Mouse (Mus musculus) gastrocnemius, adult 2 months (tissue): ENCODE results near the gene Ankrd1. TPM values are rescaled to one million over a fixed set of nuclear protein-coding genes. Genes with fewer than 3 reads are reported as not detected.
A peak's percentile ranks its signal among the peaks of the same experiment; 100 is the strongest.

Experiments
- DNase-seq: peaks from one replicate; pipeline ENCODE4 v3.0.0; 2022
- H3K27ac ChIP-seq: fragments of 200-600 bp; 2 replicates; pipeline ENCODE4 v1.8.1; 2022; ENCODE audit warnings: mild to moderate bottlenecking
- H3K4me3 ChIP-seq: fragments of 200-600 bp; 2 replicates; pipeline ENCODE4 v1.8.1; 2022; ENCODE audit warnings: mild to moderate bottlenecking, moderate library complexity
- CTCF ChIP-seq: fragments of 200-600 bp; IDR thresholded peaks from 2 replicates; pipeline ENCODE4 v1.8.1; 2022; ENCODE audit warnings: antibody characterized with exemption, mild to moderate bottlenecking, moderate library complexity
- intact Hi-C: fragments of 180-260 bp; cut with DNase I; formaldehyde crosslinking; loops from one replicate; pipeline ENCODE4 v1.15.1; 2025
- total RNA-seq, 2 experiments: library from RNA; stranded (reverse); gene quantifications; 2 replicates each; pipeline ENCODE4 v1.2.3; 2021

Gene Ankrd1
- total RNA-seq, 2 experiments from 2014 or later = 4.2 to 10.1 TPM

DNA sequence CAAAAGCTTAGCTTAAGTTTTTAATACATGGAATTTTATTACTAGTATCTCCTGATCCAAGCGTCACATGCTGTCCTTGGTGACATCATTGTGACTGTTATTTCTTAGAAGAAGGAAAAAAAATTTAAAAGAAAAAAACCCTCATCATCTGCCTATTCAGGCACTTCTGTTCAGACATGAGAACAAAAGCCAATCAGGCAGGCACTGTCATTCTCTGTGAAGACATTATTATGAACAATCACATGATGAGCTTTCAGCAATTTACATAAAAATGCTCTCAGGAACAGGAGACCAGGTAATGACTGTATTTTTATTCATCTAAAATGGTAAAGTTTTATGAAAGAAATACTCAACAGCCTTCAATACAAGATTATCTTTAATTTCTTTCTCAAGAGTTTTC, 21.6 kb downstream of the Ankrd1 start:
- intact Hi-C loops = no loop called here
- no peak for TF ChIP-seq CTCF
- no peak overlapping the region for H3K4me3 ChIP-seq
- no peak overlapping the region for H3K27ac ChIP-seq
- no peak for DNase-seq

DNA sequence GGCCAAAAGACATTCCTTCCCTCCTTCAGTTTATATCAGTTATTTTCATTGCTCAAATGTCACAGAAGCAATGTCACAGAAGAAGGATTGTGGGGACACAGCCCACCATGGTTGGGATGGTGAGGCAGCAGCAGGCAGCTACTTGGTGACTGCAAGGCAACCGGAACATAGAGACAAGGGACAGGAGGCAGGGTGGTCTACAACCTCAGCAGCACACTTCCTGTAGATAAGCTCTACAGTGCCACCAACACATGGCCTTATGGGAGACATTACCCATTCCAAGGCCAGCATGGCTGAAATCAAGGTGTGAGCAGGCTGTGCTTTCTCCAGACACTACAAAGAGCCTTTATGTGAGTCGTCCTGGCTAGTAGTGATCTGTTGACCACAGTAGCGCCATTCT, 22.7 kb downstream of the Ankrd1 start:
- Histone ChIP-seq H3K4me3 (no peak overlapping the region), H3K27ac (no peak overlapping the region)
- DNase-seq = no peak
- intact Hi-C loops = no loop called here
- TF ChIP-seq CTCF = no peak

DNA sequence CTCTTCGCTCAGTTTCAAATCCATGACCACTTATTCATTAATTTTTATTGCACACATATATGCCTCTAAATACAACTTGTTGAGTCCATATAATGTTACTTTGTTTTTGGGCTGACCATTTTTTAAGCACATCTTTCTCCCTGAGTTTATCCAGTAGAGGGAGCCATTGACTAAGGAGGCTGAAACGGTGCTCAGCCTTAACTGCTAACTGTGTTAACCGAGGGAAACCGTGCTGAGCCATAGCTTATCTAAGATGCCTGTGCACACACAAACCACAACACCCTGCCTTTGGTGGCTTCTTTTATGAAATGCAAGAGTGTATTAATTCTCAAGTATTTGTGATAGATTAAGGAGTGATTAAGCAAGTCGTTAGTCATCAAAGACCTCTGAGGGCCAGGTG, 29.1 kb downstream of the Ankrd1 start:
- DNase-seq = no peak
- Histone ChIP-seq H3K4me3 (no peak overlapping the region), H3K27ac (no peak overlapping the region)
- TF ChIP-seq CTCF = peak; percentile 64
- intact Hi-C loops = no loop called here

DNA sequence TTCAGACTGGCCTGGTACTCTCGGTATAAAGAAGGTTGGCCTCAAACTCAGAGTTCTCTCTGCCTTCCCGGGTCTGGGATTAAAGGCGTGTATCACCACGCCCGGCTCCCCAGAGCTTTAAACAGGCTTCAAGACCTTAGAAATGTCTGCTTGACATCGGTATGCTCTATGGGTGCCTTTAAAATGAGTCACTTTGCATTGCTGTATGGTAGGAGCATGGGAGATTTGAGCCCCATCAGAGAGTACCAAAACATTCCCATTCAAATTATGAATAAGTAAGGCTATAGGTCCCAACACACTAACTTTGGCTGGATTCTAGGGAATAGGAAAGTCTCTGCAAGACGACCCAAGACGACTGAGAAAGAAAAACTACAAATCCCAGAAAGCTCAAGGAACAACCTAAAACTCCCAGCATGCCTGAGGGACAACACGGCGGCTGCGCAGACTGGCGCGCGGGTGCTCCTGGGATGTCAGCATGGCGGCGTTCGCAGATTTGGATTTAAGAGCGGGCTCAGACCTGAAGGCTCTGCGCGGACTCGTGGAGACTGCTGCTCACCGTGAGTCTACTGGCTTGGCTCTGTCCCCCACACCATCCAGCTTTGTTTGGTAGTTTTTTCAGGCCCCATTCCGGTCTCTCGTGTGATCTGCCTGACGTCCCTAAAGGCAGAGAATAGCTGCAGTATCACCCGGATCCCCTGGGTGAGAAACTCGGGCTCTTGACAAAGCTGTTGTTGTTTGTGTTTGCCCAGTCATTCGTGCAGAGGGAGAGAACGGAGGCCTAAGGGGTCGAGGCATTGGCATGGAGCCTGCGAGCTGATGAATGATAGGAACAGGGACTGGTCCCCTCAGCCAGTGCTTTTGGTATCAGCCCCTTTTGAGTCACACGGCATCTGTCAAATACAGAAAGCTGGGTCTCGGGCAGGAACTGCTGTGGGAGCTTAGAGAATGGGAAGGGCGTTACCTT, 36.4 kb downstream of the Ankrd1 start, which contains the start of gene Rpp30:
TSS of gene Rpp30 (plus strand) at position 455 of the 964 bp plus-strand sequence.
- Histone ChIP-seq H3K4me3 (peak within 1 kb of the TSS; percentile 78), H3K27ac (peak within 1 kb of the TSS; percentile 84)
- TF ChIP-seq CTCF = no peak
- DNase-seq = peak; percentile 90
- intact Hi-C loops = loop anchor here (10.0 kb wide), 1 partner anchor 1089 kb away; no protein-coding TSS in a partner anchor

DNA sequence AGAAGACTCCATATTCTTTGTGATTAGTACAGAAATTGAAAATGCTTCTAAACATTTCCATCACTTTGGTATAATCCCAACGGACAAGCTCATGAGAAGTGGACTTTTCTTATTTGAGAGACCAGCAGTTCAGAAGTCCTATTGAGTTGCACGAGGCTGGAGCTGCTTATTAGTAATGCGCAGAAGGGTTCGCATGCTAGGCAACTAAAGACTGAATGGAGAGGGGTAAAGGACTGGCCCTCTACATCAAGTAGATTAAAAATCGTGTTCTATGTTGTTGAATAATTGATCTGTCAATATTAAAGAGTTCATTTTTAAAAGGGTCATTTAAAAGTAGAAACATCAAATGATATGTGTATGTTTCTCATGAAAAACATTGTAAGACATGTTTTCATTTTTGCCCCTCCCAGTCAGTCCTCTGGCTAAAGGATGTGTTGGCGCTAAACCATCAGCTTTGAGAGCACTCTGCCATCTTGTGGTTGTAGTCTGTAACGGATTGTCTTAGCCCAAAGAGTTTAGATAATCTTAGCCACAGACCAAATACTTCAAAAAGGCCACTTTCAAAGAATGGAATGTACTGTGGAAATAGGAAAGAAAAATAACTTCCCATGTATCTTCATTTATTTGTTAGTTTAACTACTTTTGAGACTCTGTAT, 37.2 kb downstream of the Ankrd1 start:
- peak; percentile 26 for DNase-seq
- intact Hi-C loops = loop anchor here (10.0 kb wide), 1 partner anchor 1088 kb away; no protein-coding TSS in a partner anchor
- peak; percentile 76 for TF ChIP-seq CTCF
- H3K27ac ChIP-seq = peak overlapping the region; percentile 84
- H3K4me3 ChIP-seq = peak overlapping the region; percentile 78

DNA sequence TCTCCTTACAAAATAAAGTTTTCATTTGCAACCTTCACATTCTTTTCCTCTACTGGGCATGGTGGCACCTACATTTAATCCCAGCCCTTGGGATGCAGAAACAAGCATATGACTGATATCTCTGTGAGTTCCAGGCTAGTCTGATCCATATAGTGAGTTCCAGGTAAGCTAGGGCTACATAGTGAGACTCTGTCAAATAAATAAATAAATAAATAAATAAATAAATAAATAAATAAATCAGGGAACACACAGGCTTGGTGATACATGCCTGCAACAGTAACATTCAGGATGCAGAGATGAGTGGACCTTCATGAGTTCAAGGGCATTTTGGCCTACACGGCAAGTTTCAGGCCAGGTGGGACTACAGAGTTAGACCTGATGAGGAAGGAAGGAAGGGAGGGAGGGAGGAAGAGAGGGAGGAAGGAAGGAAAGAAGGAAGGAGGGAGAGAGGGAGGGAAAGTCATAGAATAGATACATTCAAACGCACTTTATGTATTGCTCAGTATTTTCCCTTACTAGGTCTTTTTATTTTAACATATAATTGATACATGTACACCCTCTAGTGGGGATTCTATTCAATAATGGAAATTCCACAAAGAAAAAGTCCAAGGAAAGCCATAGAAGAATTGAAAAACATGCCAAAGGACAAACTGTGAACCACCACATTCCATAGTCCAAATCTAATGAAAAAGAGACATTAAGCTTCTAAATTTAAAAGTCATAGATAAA, 56.9 kb downstream of the Ankrd1 start:
- H3K4me3 ChIP-seq = no peak overlapping the region
- no peak overlapping the region for H3K27ac ChIP-seq
- intact Hi-C loops = no loop called here
- DNase-seq = no peak
- TF ChIP-seq CTCF = peak; percentile 22

Other genes with a start within 250 kb of the Ankrd1 start
- gene Htr7, start 62.6 kb downstream of the Ankrd1 start, total RNA-seq = under 1 TPM; 0.43 to 0.59 TPM
- gene Rpp30, start 36.4 kb downstream of the Ankrd1 start, total RNA-seq = 10 to 100 TPM; 17.4 to 17.8 TPM
- gene Pcgf5, start 228.2 kb upstream of the Ankrd1 start, total RNA-seq = 10 to 100 TPM; 34.0 to 38.7 TPM